Mouse (Mus musculus): ENCODE measurements around the gene Lrp6.

Gene Lrp6

GRCm38 (mm10) chr6:134500381-134501162, 66.2 kb downstream of the Lrp6 start:
- DNase-seq (ENCODE audit: extremely low read depth, insufficient read length, low spot score): no peak

GRCm38 (mm10) chr6:134499089-134499488, 67.7 kb downstream of the Lrp6 start:
- DNase-seq (ENCODE audit: extremely low read depth, insufficient read length, low spot score): no peak

GRCm38 (mm10) chr6:134498518-134498917, 68.2 kb downstream of the Lrp6 start:
- DNase-seq (ENCODE audit: extremely low read depth, insufficient read length, low spot score): no peak

- DNase-seq (ENCODE audit: extremely low read depth, insufficient read length, low spot score): no peak
These were observed 71.7 kb downstream of the Lrp6 start for GRCm38 (mm10) chr6:134494828-134495698.

DNA sequence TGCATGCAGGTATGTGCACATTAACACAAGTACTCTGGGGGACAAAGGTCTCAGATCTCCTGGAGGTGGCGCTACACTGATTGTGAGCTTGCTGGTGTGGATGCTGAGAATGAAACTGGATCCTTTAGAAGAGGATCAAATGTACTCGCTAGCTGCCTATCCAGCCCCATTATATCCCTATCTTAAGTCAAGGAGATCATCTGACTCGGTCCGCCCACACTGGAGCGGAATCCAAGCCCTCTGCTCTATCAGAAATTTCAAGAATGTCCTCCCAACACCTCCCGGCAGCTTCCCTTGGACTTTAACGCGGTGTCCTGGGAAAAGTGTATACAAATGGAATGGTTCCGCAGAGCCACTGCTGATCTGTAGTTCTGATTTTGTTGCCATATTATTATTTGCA, 77.1 kb downstream of the Lrp6 start:
- no peak for DNase-seq (ENCODE audit: extremely low read depth, insufficient read length, low spot score)

DNA sequence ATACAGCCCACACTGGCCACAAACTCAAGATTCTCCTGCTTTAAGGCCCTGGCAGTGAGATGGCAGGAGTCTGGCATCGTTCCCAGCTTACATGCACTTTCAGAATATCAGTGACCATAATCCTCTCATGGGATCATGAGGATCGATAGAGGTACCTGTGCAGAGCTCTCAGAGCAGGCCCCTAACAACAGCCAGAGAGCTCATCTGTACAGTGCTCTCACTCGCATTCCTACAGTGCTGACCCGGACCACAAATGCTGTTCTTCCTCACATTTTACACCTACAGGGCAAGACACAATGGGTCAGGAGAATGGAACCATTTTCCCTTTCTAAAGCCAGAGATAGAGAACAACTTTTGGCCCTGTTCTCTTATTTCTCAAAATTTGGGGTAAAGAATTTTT, 77.6 kb downstream of the Lrp6 start:
- no peak for DNase-seq (ENCODE audit: extremely low read depth, insufficient read length, low spot score)

DNA sequence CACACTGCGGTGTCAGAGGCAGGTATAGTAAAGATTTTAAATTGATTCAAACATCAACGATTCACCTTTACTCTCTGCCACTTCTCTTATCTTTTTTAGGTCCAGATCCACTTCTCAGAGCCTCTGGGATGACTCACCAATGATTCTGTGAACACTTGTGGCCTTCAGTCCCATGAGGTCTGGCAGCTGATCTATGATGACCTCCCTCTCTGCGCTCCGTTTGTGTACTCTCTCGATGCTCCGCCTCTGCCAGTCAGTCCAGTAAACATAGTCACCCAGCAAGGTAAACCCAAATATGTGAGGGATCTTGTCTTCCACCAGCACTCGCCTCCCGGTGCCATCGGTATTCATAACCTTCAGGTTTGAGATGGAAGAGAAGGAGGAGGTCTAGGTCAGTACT, 80.4 kb downstream of the Lrp6 start:
- DNase-seq (ENCODE audit: extremely low read depth, insufficient read length, low spot score): no peak

DNA sequence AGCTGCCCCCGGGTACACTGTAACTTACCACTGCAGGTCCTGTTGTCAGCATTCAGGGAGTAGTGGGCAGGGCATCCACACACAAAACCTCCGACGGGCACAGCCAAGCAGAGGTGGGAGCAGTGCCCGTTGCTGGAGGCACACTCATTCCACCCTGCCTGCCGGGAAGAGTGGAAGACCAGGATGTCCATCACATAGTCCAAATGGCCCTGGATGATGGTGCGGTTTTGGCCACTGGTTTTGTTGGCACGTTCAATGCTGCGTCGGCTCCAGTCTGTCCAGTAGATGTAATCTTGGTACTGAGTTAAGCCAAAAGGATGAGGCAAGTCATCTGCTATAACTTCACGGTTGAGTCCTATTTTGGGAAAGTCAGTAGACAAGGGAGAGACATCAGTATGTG, 87.3 kb downstream of the Lrp6 start:
- DNase-seq (ENCODE audit: extremely low read depth, insufficient read length, low spot score): no peak

GRCm38 (mm10) chr6:134473143-134473561, 93.6 kb downstream of the Lrp6 start:
- DNase-seq (ENCODE audit: extremely low read depth, insufficient read length, low spot score): peak; percentile 56

DNA sequence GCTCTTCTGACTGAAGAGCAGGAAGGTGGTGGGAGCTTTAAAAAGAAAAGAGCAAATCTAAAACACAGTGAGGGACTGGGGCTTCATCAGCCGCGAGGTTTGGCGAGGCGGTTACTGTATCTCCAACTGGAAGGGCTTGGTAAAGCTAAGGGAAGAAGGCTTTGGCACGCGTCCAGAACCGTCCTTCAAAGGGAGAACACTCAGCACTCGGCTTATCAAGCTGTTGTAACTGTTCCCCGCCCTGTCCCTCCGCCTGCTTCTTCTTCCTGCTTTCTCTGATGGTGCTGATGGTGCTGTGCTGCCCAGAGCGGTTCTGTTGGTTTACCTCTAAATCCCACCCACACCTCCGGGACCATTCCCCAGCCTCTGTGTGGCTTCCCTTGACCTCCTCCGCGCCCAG, 95.9 kb downstream of the Lrp6 start:
- no peak for DNase-seq (ENCODE audit: extremely low read depth, insufficient read length, low spot score)

- DNase-seq (ENCODE audit: extremely low read depth, insufficient read length, low spot score): no peak
These were observed 97.5 kb downstream of the Lrp6 start for GRCm38 (mm10) chr6:134469297-134469696.

DNA sequence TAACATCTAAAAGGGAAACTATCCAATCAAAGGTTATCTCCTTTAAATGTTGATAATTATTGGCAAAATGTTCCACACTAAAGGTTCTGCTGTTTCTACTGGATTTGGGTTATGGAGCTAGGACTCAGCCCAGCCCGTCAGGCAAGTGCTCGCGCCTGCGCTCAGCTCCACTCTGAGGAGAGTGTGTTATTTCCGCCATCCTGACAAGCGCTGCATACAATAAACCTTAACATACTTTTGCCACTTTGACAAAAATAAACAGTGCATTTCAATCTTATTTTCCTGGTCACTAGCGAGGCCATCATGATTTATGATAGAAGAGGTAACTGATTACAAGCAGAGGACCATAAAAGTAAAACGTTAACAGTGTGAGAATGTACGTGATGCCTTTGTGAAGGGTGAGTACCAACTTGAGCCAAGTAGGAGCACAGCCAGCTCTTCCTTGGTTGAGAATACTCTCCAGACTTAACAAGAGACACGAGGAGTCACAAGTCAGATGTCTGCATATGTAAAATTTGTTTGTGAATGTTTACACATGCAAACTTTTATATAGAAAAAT, 100.0 kb downstream of the Lrp6 start:
- no peak for DNase-seq (ENCODE audit: extremely low read depth, insufficient read length, low spot score)

GRCm38 (mm10) chr6:134461175-134461574, 105.6 kb downstream of the Lrp6 start:
- DNase-seq (ENCODE audit: extremely low read depth, insufficient read length, low spot score): no peak

- no peak for DNase-seq (ENCODE audit: extremely low read depth, insufficient read length, low spot score)
These were observed 108.4 kb downstream of the Lrp6 start for GRCm38 (mm10) chr6:134458376-134458775.

DNA sequence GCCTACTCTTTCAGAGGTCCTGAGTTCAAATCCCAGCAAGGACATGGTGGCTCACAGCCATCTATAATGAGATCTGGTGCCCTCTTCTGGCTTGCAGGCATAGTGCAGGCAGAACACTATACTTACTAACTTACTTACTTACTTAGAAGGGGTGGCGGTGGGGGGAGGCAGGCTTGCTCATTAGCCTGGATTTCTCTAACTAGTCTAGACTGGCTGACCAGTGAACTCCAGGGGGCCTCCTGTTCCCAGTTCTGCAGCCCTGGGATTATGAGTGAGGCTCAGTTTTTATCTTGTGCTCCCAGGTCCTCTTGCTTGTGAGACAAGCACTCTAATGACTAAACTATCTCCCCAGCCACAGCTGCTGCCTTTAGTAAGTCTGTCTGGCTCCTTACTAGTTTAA, 112.7 kb downstream of the Lrp6 start:
- no peak for DNase-seq (ENCODE audit: extremely low read depth, insufficient read length, low spot score)

GRCm38 (mm10) chr6:134450661-134451119, 116.1 kb downstream of the Lrp6 start:
- DNase-seq (ENCODE audit: extremely low read depth, insufficient read length, low spot score): no peak

DNA sequence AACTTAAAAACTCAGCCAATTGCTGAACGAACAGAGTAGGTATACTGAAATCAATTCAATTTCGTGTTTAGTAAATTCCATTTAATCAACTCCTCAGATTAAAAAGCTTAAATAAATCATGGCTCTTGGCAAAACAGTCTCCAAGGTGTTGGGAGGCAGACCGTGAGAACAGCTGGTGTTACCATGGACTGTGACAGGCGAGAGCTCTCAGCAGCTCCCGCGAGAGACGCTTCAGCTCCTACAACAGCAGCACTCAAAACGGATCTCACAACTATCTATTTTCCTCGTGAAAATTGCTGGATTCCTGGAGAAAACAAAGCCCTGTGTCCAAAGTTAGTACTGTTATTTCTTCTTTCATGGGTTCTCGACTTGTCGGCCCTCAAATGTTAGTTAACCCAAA, 116.8 kb downstream of the Lrp6 start:
- DNase-seq (ENCODE audit: extremely low read depth, insufficient read length, low spot score): no peak

GRCm38 (mm10) chr6:134448451-134448850, 118.3 kb downstream of the Lrp6 start:
- no peak for DNase-seq (ENCODE audit: extremely low read depth, insufficient read length, low spot score)

DNA sequence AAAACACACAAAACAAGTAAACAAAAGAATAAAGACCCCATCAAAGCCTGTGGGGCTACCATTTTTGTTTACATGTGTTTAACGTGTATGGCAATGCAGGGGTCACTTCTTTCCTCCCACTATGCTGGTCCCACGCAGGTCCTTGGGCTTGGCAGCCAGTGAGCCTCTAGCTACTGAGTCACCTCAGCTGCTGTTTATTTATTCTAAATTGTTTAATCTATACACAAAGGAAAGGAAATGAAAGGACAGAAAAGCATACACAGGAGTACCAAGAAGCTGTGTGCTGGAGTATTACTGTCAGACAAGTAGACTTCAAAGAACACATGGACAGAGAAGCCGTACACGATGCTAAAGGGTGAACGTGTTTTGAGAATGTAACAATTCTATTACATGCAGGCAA, 122.8 kb downstream of the Lrp6 start:
- DNase-seq (ENCODE audit: extremely low read depth, insufficient read length, low spot score): no peak

DNA sequence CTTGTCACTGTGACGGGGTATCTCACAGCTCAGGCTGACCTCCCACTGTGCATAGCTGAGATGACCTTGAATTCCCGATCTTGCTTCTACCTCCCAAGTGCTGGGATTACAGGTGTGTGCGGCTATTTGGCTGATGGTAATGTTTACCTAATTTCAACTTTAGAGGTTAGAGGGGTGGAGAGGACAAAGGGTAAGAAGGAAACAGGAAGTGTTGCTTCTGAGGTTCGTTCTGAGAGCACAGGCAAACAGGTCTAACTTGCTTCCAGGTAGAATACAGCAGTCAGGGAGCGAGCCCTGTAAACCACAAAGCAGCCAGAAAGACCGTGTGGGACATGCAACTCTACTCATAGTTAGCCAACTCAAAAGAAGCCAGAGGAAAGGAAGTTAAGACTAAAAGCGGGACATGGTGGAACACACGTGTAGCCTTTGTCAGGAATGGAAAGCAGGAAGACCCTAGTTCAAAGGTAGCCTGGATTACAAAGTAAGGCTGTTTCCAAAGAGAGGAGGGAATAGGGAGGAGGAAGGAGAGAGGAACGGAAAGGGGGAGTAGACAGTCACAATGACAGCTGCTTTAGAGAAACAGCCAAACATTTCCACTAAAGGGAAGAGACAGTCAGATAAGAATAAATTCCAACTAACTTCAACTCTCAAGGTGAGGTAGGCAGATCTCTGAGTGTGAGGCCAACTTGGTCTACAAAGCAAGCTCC, 123.4 kb downstream of the Lrp6 start:
- no peak for DNase-seq (ENCODE audit: extremely low read depth, insufficient read length, low spot score)

- DNase-seq (ENCODE audit: extremely low read depth, insufficient read length, low spot score): no peak
These were observed 124.5 kb downstream of the Lrp6 start for GRCm38 (mm10) chr6:134442219-134442618.
